Mouse (Mus musculus) R1 (cell line): Measurements from ENCODE around the gene Aida.
"Not testable (repeated sequence)": the region's sequence is repeated elsewhere in the genome, so short reads cannot be mapped to it uniquely, and the experiment has no call there.

ENCODE experiments used
- DNase-seq: peaks from one replicate; pipeline ENCODE4 v3.0.0-alpha.2; 2018; ENCODE audit warnings: low read depth, low spot score

Gene Aida

DNA sequence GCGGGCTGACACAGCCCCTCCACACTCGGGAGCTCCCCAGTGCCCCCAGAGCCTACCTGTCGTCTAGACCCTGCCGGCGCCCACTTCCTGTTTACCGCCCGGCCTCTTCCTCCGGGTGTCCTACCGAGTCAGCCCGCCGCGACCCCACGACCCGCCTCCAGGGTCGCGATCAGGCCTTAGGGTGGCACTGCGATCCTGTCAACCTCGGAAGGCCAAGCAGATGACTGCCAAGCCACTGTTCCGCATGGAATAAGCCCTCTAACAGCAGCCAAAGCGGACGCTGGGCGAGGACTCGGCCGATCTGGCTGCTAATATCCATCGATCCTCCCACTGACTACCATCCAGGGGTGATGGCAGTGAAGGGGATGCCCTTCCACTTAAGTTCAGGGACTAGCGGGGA lies at the start of gene Aida:
Gene Aida (plus strand): TSS at position 126 of the 400 bp plus-strand sequence.
- DNase-seq, result peak; percentile 70

DNA sequence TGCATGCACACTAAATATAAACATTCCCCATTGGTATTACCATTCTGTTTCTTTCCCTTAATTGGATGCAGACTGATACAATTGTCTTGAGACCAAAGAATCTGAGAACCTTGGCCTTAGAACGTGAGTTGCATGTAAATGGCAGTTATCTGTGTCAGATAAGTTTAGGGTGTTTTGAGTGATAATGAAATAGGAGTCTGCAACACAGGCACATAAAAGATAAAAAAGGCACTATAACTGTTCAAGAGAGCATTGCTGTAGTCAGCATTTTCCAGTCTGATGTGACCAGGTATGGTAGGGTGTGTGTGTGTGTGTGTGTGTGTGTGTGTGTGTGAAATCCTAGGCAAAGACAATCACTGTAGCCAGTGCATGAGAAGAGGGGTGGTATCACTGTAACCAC lies 48.2 kb upstream of the Aida start:
- DNase-seq, result no peak

- DNase-seq, result no peak
Observed at GRCm38 (mm10) chr1:183250612-183251011, 45.8 kb upstream of the Aida start.

DNA sequence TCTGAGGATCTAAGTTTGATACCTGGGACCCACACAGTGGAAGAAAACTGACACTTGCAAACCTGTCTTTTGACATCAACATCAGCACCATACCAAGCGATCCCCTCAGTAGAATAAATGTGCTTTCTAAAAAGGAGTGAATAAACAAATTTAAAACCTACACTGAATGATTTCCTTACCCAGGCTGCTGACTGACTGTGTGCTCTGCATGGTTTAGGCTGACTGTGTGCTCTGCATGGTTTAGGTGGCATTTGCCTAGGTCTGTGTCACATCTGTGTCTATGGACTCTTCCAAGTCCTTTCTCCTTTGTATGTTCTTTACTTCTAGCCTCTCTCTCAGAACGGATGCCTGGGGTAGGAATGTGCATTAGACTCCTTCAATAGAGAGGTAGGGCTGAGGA lies 44.6 kb upstream of the Aida start:
- no peak for DNase-seq

DNA sequence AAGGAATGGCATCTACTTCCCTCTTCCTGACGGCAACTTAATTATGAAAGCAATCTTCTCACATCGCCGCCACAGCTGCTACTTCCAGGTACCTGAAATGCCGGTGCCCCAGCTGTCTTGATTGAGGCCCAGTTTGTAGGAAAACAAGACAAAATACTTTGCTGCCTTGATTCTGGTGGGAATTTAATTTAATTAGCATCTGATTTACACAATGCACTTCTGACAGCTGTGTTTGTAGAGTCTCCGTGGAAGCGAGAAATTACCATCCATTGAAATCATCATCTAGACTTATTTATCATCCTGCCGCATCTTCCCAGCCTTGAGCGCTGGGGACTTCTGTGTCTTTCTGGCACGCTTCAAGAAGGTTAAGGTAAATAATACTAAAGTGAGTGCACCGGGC lies 43.8 kb upstream of the Aida start:
- no peak for DNase-seq

DNA sequence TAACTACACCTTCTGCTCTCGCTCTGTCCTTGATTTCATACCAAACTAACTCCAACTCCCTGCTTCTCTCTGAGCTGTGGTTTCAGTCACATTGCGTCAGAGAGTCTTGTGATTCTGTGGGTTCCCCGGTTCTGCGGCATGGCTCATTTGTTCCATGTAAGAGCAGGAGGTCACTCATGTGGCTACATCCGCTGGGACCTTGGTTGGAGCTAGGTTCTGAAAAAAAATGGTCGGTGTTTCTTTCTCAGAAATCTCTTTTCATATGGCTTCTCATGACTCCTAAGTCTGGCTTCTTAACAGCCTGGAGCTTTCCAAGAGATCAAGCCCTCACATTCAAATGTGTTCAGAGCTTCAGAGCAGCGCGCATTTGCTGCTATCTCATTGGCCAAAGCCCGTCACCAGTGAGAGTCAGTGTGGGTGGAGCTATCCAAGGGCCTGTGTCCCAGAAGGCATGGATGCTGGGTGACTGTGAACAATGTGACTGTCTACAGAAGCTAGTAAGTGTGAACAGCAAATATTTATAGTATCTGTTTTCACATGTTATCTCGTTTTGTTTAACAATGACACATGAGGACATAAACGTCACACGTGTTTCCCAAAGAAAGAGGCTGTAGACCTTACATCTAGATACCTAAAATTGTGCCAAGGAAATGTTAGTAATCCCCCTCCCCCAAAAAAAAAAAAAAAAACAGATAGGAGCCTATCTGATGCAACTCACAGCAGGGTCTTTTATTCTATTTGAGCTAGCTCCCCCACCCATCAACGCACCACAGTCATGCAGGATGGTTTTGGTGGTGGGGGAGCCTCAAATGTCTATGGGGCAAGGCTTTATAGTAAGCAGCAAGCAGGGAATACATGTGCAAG lies 32.0 kb upstream of the Aida start:
- DNase-seq, result peak; percentile 76

DNA sequence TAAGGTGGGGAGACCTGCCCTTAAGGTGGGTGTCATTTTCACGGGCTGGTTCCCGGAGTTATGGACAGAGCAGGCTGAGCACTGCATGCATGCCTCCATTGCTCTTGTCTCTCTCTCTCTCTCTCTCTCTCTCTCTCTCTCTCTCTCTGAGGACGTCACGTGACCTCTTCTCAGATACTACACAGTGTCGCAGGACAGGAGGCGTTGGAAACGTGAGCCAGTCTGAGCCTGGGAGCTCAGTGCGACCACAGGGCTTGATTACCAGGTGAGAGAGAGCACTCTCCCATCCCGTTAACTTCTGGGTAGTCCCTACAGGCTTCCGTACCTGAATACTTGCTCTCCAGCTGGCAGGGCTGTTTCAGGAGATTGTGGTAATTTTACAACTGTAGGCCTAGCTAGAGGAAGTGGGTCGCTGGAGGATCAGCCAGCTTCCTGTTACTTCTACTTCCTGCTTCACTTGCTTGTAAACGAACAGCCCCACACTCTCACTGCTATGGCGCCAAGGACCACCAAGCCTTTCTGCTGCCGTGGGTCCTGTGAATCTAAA lies 30.4 kb upstream of the Aida start:
- DNase-seq, result no peak

DNA sequence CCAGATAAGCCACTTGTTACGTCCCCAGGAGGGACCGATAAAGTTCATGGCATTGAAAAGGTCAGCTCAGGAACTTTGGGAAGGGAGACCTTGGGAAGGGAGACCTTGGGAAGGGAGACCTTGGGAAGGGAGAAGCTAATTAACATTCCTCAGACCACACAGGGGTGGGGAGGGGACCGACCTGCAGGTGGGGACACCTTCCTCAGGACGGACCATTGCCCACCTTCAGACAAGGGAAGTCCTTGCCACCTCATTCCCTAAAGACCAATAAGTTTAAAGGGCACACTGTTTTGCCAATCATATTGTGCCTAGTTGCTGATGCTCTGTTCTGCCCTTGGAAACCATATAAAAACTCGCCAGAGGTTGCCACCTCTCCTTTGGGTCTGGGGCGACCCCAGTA lies 28.7 kb upstream of the Aida start:
- no peak for DNase-seq

- peak; percentile 46 for DNase-seq
Observed at GRCm38 (mm10) chr1:183272867-183273818, 23.2 kb upstream of the Aida start.

- DNase-seq, result no peak
Observed at GRCm38 (mm10) chr1:183274385-183274784, 22.0 kb upstream of the Aida start.

DNA sequence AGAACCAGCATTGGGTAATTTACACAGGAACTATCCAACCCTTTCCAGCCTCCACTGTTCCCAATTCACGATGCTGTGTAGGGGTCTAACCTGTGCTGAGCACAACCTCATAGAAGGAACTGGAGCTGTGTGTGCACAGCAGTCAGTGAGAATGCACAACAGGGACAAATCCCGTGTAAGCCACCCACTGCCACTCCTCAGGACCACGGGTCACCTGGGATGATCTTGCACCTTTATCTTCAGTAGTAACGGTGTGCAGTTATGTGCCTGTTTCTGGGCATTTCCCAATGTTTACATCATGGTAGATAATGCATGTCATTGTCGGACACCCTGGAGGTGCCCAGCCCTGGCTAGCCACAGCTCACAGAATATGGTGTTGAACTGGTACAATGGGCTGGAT lies 20.6 kb upstream of the Aida start:
- no peak for DNase-seq

DNA sequence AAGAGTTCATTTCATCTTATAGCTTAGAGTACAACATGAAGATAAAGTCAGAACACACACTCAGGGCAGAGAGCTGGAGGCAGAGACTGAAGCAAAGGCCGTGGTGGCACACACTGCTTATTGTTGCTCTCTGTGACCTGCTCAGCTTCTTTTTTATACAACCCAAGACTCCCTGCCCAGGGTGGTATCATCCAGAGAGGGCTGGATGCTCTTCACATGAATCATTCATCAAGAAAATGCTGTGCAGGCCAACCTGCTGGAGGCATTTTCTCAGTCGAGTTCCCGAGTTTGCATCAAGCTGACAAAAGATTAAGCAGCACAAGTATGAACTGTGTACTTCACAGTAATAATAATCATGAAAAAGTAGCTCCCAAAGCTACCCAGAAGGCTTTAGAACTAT lies 8.0 kb upstream of the Aida start:
- DNase-seq, result no peak

DNA sequence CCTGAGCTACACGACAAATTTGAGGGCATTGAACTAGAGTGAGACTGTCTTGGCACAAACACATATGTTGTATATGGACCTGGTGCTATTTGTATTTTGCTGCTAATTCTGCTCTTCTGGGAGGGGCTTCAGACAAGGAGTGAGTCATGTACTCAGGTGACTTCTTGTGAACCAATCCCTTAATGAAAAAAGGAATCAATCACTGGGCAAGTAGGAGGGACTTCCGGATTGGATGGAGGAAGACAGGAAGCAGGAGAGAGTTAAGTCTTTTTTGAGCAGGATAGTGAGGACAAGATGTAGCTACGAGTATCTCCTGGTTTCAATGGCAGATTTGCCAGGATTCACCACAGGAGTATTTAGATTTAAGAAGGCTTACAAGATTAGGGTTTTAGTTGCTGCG lies 6.8 kb upstream of the Aida start:
- peak; percentile 94 for DNase-seq

DNA sequence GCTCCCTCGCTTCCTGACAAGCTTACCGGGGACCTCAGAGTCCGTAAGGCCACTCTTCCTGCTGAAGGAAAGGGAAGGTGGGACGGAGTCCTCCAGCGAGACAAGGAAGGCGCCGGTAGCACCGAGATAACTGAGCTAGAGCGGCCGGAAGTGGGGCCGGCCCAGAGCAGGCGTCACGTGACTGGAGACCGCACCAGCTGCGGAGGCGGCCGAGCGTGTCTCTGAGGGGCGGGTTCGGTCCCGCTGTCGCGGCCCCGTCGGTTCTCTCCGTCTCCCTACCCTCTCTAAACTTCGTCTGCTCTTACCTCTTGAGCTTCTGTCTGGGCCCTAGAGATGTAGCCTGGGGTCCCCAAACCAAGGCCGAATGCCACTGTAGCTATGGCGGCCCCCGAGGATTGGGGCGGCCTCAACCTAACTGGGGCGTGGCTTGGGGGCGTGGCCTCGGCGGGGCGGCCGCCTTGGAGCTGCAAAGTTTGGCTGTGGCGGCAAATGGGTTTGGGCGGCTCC lies 540 bp downstream of the Aida start, which contains the start of gene Brox:
Gene Brox (minus strand): TSS at position 393 of the 507 bp plus-strand sequence.
- DNase-seq, result peak; percentile 92

DNA sequence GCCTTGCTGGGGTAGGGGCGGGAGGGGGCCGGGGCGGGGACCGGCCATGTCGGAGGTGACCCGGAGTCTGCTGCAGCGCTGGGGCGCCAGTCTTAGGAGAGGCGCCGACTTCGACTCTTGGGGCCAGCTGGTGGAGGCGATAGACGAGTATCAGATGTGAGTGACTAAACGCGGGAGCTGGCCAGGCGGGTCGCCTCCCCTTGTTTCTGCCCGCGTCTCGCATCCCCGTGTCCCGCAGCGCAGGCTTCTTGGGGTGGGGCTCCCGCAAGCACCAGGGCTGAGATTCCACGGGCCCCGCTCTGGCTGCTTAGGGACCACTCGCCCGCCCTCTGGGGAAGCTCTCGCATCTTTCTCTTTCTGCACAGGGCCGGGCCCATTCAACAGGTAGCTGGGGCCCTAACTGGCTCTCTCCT lies 1.1 kb downstream of the Aida start:
- peak; percentile 71 for DNase-seq

DNA sequence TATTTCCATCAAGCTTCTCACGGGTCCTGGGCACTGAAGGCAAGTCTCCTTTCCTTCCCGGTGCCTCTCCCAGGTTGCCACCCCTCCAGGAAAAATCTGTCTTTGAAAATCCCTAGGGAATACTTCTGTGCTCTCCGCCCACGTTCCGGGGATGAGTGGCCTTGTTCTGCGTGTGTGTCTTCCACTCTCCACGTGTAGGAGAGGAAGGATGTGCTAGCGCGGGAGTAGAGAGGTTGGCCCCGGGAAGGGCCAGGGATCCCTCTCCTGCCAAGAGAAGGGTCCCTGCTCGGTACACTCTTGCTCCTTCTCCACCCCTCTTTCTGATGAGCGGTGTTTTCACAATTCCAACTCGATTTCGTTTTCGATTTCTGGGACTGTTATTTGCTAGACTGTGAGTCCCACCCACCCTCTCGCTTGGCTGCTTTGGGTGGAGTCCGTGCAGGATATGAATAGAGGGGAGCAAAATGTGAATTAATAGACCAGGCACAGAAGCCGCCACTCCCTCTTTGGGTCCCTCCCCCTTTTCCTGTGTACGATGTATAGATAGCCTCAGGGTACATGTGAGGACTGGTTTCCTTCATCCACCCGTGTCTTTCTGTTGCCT lies 1.6 kb downstream of the Aida start:
- DNase-seq, result peak; percentile 66

DNA sequence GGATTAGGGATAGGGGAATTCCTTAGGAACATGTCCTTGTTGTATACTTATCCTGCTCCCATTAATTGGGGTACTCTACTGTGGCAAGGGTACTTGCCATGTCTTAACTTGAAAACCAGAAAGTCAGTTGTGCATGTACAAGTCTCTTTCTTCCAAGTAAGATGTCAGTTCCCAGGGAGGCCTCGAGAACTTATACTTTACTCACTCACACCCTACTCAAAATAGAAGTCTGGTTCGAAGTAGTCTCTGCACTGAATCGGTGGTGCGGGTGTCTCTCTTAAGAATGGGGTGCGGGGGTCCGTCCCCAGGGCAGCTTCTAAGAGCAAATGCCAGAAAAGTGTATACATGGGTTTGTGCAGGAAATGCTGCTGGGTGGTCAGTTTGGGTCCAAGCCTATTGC lies 2.8 kb downstream of the Aida start:
- peak; percentile 99 for DNase-seq

DNA sequence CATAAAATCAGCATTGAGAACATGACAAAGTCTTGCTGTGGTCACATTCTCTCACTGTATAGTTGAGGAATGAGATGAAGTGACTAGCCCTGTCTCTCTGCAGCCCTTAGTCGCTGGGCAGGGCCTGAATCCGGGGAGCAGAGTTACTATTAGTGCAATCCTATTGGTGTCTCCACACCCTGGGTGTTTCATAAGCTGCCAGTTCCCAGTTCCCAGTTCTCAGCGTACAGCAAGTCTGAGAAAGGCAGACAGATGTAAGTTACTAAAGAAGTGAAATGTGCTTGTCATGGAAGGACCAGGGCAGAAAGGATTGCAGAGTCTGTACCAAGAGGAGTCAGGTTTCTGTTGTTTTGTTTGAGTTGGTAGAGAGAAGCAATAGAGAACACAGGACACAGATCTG lies 11.2 kb downstream of the Aida start:
- DNase-seq, result no peak

- no peak for DNase-seq
Observed at GRCm38 (mm10) chr1:183308476-183308875, 12.1 kb downstream of the Aida start.

- not testable (repeated sequence) for DNase-seq
Observed at GRCm38 (mm10) chr1:183309601-183310000, 13.2 kb downstream of the Aida start.

- DNase-seq, result no peak
Observed at GRCm38 (mm10) chr1:183312076-183312475, 15.7 kb downstream of the Aida start.
